Mouse (Mus musculus): ENCODE measurements around the gene D5Ertd579e. TPM values are rescaled to one million over a fixed set of nuclear protein-coding genes. Genes with fewer than 3 reads are reported as not detected.

Gene D5Ertd579e
- polyA plus RNA-seq, 1 experiment: 27.4 TPM

DNA sequence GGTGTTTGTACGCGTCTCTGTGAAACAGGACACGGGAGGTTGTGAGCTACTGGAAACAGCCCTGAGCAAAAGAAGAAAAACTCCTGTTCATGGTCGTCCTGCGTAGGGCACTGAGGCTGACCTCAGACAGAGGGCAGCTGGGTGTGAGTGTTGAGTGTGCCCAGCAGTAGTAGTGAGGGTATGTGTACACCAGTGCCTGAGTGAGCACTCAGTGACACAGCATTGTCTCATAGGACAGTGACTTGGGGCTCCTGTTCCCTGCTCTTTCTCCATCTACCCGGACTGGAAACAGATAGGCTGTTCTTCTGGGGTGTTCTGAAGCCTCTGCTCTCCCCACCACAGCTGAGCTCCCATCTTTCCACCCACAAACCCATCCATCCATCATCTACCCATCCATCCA lies 39.3 kb upstream of the D5Ertd579e start:
- Histone ChIP-seq H3K4me3 (ENCODE audit: low read depth, low read length) (no peak overlapping the region), H3K4me1 (ENCODE audit: control insufficient read depth, insufficient read depth, insufficient read length, low read length) (peaks cover 13% of the 10 kb centered on the region), H3K36me3 (ENCODE audit: control insufficient read depth, insufficient read depth, low read length) (no peaks in the 10 kb centered on the region), H3K27ac (ENCODE audit: insufficient read depth, low read depth, low read length) (no peak overlapping the region), H3K27me3 (ENCODE audit: control insufficient read depth, insufficient read depth, low read length) (no peaks in the 10 kb centered on the region)
- 82% methylated on average over 6 of the region's 6 CpGs for WGBS
- TF ChIP-seq POLR2A (IDR thresholded peaks at IDR 0.05; ENCODE audit: low read depth, low read length): no peak
- TF ChIP-seq CTCF (IDR thresholded peaks at IDR 0.05; ENCODE audit: extremely low read depth, insufficient read length, insufficient replicate concordance, low read depth, low read length): no peak

- Histone ChIP-seq H3K27ac (ENCODE audit: insufficient read depth, low read depth, low read length) (no peak overlapping the region), H3K4me1 (ENCODE audit: control insufficient read depth, insufficient read depth, insufficient read length, low read length) (peaks cover 29% of the 10 kb centered on the region), H3K36me3 (ENCODE audit: control insufficient read depth, insufficient read depth, low read length) (no peaks in the 10 kb centered on the region), H3K4me3 (ENCODE audit: low read depth, low read length) (no peak overlapping the region), H3K27me3 (ENCODE audit: control insufficient read depth, insufficient read depth, low read length) (no peaks in the 10 kb centered on the region)
- 67% methylated on average over 3 of the region's 3 CpGs for WGBS
- no peak for TF ChIP-seq CTCF (IDR thresholded peaks at IDR 0.05; ENCODE audit: extremely low read depth, insufficient read length, insufficient replicate concordance, low read depth, low read length)
- no peak for TF ChIP-seq POLR2A (IDR thresholded peaks at IDR 0.05; ENCODE audit: low read depth, low read length)
Measured at GRCm38 (mm10) chr5:36733405-36733804, 37.6 kb upstream of the D5Ertd579e start.

DNA sequence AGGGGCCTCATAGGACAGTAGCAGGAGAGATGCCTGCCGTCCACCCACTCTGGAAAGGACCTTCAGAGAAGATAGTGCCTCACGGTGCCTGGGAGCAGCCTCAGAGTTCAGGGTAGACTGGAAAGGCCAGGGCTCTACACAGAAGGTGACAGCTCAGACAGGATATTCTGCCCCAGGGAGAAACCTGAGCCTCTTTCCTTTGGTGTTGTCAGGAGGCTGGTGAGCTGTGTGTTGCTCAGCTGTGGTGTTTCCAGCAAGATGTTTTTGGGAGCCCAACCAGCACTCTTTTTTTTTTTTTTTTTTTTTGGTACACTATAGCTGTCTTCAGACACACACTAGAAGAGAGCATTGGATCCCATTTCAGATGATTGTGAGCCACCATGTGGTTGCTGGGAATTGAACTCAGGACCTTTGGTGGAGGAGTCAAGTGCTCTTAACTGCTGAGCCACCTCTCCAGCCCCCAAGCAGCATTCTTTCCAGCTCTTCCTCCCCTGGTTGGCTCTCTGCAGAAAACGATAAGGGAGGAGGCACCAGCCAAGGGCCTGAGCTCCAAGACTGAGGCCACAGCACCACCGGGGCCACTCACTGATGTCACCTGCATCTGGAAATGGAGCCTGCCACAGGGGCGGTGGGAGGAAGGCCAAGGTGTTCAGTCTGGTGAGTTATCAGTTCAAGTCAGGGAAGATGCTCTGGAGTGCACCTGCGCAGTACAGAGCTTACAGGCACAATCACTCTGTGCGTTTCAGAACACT lies 36.3 kb upstream of the D5Ertd579e start:
- Histone ChIP-seq H3K27ac (ENCODE audit: insufficient read depth, low read depth, low read length) (no peak overlapping the region), H3K4me1 (ENCODE audit: control insufficient read depth, insufficient read depth, insufficient read length, low read length) (peaks cover 42% of the 10 kb centered on the region), H3K27me3 (ENCODE audit: control insufficient read depth, insufficient read depth, low read length) (no peaks in the 10 kb centered on the region), H3K36me3 (ENCODE audit: control insufficient read depth, insufficient read depth, low read length) (no peaks in the 10 kb centered on the region), H3K4me3 (ENCODE audit: low read depth, low read length) (no peak overlapping the region)
- TF ChIP-seq CTCF (IDR thresholded peaks at IDR 0.05; ENCODE audit: extremely low read depth, insufficient read length, insufficient replicate concordance, low read depth, low read length) (no peak), POLR2A (IDR thresholded peaks at IDR 0.05; ENCODE audit: low read depth, low read length) (no peak)
- WGBS: 80% methylated on average over 7 of the region's 7 CpGs

DNA sequence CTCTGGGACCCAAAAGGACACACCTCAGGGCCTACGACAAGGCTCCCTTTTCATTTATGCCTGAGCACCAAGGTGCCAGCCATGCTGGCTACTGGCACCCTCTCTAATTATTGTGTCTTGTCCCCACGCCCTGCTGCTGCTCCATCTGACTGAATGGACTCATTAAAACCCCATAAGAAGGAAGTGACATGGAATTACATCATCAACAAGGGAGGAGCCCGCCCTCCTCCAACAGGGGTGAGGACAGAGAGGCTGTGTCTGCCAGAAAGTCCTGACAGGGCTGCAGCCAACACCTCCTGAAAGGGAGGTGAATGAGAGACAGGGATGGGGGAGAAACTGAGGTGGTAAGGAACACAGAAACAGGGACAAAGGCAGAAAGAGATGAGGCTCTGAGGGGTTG lies 34.9 kb upstream of the D5Ertd579e start:
- Histone ChIP-seq H3K27me3 (ENCODE audit: control insufficient read depth, insufficient read depth, low read length) (no peaks in the 10 kb centered on the region), H3K4me3 (ENCODE audit: low read depth, low read length) (no peak overlapping the region), H3K4me1 (ENCODE audit: control insufficient read depth, insufficient read depth, insufficient read length, low read length) (peaks cover 50% of the 10 kb centered on the region), H3K36me3 (ENCODE audit: control insufficient read depth, insufficient read depth, low read length) (no peaks in the 10 kb centered on the region), H3K27ac (ENCODE audit: insufficient read depth, low read depth, low read length) (peak overlapping the region; percentile 82)
- WGBS: 45% methylated on average over 3 of the region's 3 CpGs
- TF ChIP-seq POLR2A (IDR thresholded peaks at IDR 0.05; ENCODE audit: low read depth, low read length) (no peak), CTCF (IDR thresholded peaks at IDR 0.05; ENCODE audit: extremely low read depth, insufficient read length, insufficient replicate concordance, low read depth, low read length) (no peak)

DNA sequence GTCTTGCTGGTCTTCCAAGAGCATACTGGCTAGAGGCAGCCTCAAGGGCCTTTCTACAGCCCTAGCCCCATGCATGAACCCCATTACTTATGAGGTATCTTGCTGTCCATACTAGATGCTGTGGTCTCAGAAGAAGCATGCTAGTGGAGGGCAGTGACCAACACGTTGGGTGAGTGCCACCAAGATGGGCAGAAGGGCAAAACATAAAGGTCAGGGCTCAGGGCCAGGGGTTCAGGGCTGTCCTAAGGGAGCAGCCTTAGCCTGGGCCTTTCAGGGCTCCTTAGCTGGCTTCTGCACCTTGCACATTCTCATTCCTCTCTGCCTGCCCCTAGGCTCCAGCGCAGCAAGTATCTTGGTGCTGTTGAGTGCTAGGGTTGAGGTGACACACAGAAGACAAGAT lies 34.1 kb upstream of the D5Ertd579e start:
- no peaks in the 10 kb centered on the region for H3K36me3 ChIP-seq (ENCODE audit: control insufficient read depth, insufficient read depth, low read length)
- TF ChIP-seq CTCF (IDR thresholded peaks at IDR 0.05; ENCODE audit: extremely low read depth, insufficient read length, insufficient replicate concordance, low read depth, low read length) (no peak), POLR2A (IDR thresholded peaks at IDR 0.05; ENCODE audit: low read depth, low read length) (no peak)
- no peak overlapping the region for H3K4me3 ChIP-seq (ENCODE audit: low read depth, low read length)
- peak overlapping the region; percentile 82; the same call in 1 of the 2 replicates for H3K27ac ChIP-seq (ENCODE audit: insufficient read depth, low read depth, low read length)
- H3K27me3 ChIP-seq (ENCODE audit: control insufficient read depth, insufficient read depth, low read length): no peaks in the 10 kb centered on the region
- peaks cover 50% of the 10 kb centered on the region for H3K4me1 ChIP-seq (ENCODE audit: control insufficient read depth, insufficient read depth, insufficient read length, low read length)
- 93% methylated on average over 2 of the region's 2 CpGs for WGBS

DNA sequence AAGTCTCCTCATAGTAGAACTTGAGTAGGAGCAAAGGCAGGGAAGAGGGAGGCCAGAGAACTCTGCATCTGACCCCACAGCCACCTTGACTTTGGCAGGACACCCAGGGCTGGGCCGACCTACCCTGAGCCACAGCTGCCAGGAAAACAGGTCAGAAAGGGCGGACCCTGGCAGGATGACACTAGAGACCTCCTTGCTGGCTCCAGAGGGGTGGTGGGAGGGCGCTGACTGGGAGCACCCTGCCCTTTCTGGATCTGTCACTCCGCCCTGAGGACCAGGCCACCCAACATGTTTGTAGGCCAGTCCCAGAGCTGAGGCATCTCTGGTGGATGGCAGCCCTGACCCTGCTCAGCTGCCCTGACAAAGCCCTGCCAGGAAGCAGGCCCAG lies 33.3 kb upstream of the D5Ertd579e start:
- peaks cover 51% of the 10 kb centered on the region for H3K4me1 ChIP-seq (ENCODE audit: control insufficient read depth, insufficient read depth, insufficient read length, low read length)
- no peak for TF ChIP-seq CTCF (IDR thresholded peaks at IDR 0.05; ENCODE audit: extremely low read depth, insufficient read length, insufficient replicate concordance, low read depth, low read length)
- no peak for TF ChIP-seq POLR2A (IDR thresholded peaks at IDR 0.05; ENCODE audit: low read depth, low read length)
- 71% methylated on average over 4 of the region's 4 CpGs for WGBS
- H3K27ac ChIP-seq (ENCODE audit: insufficient read depth, low read depth, low read length): peak overlapping the region; percentile 82
- peak overlapping the region; percentile 15 for H3K4me3 ChIP-seq (ENCODE audit: low read depth, low read length)
- no peaks in the 10 kb centered on the region for H3K36me3 ChIP-seq (ENCODE audit: control insufficient read depth, insufficient read depth, low read length)
- H3K27me3 ChIP-seq (ENCODE audit: control insufficient read depth, insufficient read depth, low read length): no peaks in the 10 kb centered on the region

DNA sequence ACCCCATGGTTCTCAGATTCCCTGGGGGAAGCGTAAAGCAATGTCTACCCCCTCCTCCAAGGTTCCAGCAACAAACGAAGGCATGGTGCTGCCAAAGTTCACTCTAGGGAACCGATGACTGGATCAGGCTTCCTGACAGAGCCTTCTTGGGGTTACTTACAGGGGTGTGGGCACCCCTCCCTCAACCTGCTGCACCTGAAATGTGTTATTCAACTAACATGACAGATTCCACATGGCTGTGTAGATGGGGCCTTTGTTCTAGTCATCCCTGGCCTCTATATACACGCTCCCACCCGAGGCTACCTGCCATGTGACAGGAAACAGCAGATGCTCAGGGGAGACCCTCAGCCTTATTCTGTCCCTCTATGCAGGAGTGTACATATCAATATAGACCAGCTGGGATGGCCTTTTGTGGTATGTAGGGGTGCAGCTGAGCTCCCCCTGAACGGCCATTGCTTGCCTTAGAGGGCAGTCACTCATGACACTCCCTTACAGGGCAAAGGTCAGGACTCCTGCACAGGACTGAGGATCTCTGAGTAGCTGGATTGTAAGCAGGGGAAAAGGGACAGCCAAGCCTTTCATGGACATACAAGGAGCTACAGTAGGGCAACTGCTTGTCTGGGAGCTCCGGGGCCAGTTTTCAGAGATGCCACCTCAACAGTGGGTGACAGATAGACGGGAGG lies 32.7 kb upstream of the D5Ertd579e start:
- no peak for TF ChIP-seq POLR2A (IDR thresholded peaks at IDR 0.05; ENCODE audit: low read depth, low read length)
- TF ChIP-seq CTCF (IDR thresholded peaks at IDR 0.05; ENCODE audit: extremely low read depth, insufficient read length, insufficient replicate concordance, low read depth, low read length): no peak
- Histone ChIP-seq H3K4me3 (ENCODE audit: low read depth, low read length) (peak overlapping the region; percentile 15), H3K4me1 (ENCODE audit: control insufficient read depth, insufficient read depth, insufficient read length, low read length) (peaks cover 53% of the 10 kb centered on the region), H3K27ac (ENCODE audit: insufficient read depth, low read depth, low read length) (peak overlapping the region; percentile 82), H3K36me3 (ENCODE audit: control insufficient read depth, insufficient read depth, low read length) (no peaks in the 10 kb centered on the region), H3K27me3 (ENCODE audit: control insufficient read depth, insufficient read depth, low read length) (no peaks in the 10 kb centered on the region)
- WGBS: 53% methylated on average over 8 of the region's 8 CpGs
